Mouse (Mus musculus) midbrain, embryonic 16.5 days (tissue): ENCODE results near the gene Mrpl47. TPM values are rescaled to one million over a fixed set of nuclear protein-coding genes. Genes with fewer than 3 reads are reported as not detected.

Experiments
- ATAC-seq: fragments of 200-750 bp; cut with Nextera tagmentation; 2 replicates; pipeline ENCODE4 v1.8.0; 2017; ENCODE audit warnings: moderate TSS enrichment
- H3K27ac ChIP-seq: fragments of 300-500 bp; sonication (generic); 2 replicates; pipeline ENCODE4 v1.5.1; 2014; ENCODE audit warnings: mild to moderate bottlenecking, low read length, mixed read lengths
- H3K27me3 ChIP-seq: fragments of 300-500 bp; sonication (generic); 2 replicates; pipeline ENCODE4 v1.6.1; 2014; ENCODE audit warnings: low read depth, low read length, mixed read lengths; ENCODE audit not compliant: control insufficient read depth, insufficient read depth
- H3K36me3 ChIP-seq: fragments of 300-500 bp; sonication (generic); 2 replicates; pipeline ENCODE4 v1.6.1; 2014; ENCODE audit warnings: mild to moderate bottlenecking, low read length, moderate library complexity, mixed read lengths; ENCODE audit not compliant: control insufficient read depth, insufficient read depth
- H3K4me1 ChIP-seq: fragments of 300-500 bp; sonication (generic); 2 replicates; pipeline ENCODE4 v1.6.1; 2014; ENCODE audit warnings: mild to moderate bottlenecking, low read length, mixed read lengths; ENCODE audit not compliant: control insufficient read depth, insufficient read depth
- H3K4me2 ChIP-seq: fragments of 300-500 bp; sonication (generic); 2 replicates; pipeline ENCODE4 v1.6.1; 2014; ENCODE audit warnings: mild to moderate bottlenecking, low read length, mixed read lengths
- H3K4me3 ChIP-seq: fragments of 300-500 bp; sonication (generic); 2 replicates; pipeline ENCODE4 v1.5.1; 2014; ENCODE audit warnings: low read depth, mild to moderate bottlenecking, low read length, moderate library complexity, mixed read lengths
- H3K9ac ChIP-seq: fragments of 300-500 bp; sonication (generic); 2 replicates; pipeline ENCODE4 v1.6.1; 2014; ENCODE audit warnings: low read depth, low read length, mixed read lengths
- H3K9me3 ChIP-seq: fragments of 300-500 bp; sonication (generic); replicated peaks from 2 replicates; pipeline ENCODE4 v1.6.1; 2014; ENCODE audit warnings: mild to moderate bottlenecking, low read length, mixed read lengths; ENCODE audit not compliant: control insufficient read depth, poor library complexity, severe bottlenecking
- WGBS: fragments of 180-500 bp; shearing (Covaris S2); extraction: QIAGEN DNeasy Blood & Tissue Kit; methylation state at CpG from one replicate; pipeline ENCODE4 v1.1.7; 2014; 5-methylcytosine and 5-hydroxymethylcytosine counted together
- polyA plus RNA-seq: library from polyadenylated mRNA; unstranded; fragments of >200 nt; fragmentation: Nextera tagmentation; extraction: Ambion mirVana; gene quantifications from 2 replicates; pipeline ENCODE4 v1.2.1, GENCODE M21; 2015

Mrpl47 gene
- polyA plus RNA-seq, 1 experiment from 2014 or later: 23.7 TPM

DNA sequence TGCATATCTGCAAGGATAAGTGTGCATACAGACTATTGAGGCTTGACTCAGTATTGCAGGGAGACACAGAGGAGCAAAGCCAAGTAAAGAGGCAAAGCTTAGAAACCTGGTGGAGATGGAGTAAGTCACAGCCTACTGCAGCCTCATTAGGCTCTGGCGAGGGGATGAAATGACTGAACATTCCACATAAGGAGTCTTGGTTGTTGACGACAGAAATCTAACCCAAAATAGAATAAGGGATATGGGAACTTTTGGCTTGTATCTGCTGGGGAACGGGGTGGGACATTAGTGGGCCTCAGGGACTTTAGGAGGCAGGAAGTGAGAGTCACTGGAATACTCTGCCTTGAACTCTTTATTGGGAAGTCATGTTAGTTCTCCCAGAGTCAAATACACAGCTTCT is 52.8 kb downstream of the Mrpl47 start:
- no peak overlapping the region for H3K4me2 ChIP-seq
- no peaks in the 10 kb centered on the region for H3K27me3 ChIP-seq
- no peak for ATAC-seq
- H3K4me3 ChIP-seq: no peak overlapping the region
- H3K36me3 ChIP-seq: no peaks in the 10 kb centered on the region
- WGBS: 86% methylated on average over 3 of the region's 3 CpGs
- H3K9me3 ChIP-seq: no peaks in the 10 kb centered on the region
- H3K9ac ChIP-seq: no peak overlapping the region
- H3K4me1 ChIP-seq: no peaks in the 10 kb centered on the region
- no peak overlapping the region for H3K27ac ChIP-seq

DNA sequence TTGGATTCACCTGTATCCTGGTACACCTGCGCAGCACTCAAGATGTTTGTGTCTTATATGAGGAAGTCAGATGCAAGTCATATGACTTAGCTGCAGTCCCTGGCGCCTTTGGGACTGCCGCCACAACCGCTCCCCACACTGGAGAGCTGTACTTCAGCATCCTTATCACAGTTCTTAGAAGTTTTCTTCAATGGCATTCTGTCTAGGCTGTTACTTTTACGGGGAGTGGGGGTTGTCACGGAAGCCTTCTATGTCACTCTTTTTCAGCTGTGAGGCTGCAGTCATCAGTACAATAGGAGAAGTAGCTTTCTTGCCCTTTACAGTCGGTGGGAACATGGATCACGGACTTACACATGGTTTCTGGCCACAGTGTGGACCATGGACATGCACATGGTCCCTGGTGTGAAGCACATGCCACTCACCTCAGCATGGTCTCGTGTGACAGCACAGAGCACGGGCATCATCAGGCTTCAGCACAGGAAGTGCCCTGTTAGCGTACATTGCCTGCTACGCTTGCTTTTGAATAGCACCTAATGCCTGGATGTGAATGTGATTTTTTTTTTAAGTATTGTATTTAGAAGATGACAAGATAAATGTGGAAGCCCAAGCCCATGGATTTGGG is 54.4 kb downstream of the Mrpl47 start:
- H3K4me3 ChIP-seq: no peak overlapping the region
- no peaks in the 10 kb centered on the region for H3K9me3 ChIP-seq
- H3K36me3 ChIP-seq: no peaks in the 10 kb centered on the region
- H3K9ac ChIP-seq: no peak overlapping the region
- no peak for ATAC-seq
- no peaks in the 10 kb centered on the region for H3K27me3 ChIP-seq
- H3K27ac ChIP-seq: no peak overlapping the region
- no peaks in the 10 kb centered on the region for H3K4me1 ChIP-seq
- WGBS: 87% methylated on average over 11 of the region's 12 CpGs
- H3K4me2 ChIP-seq: no peak overlapping the region

DNA sequence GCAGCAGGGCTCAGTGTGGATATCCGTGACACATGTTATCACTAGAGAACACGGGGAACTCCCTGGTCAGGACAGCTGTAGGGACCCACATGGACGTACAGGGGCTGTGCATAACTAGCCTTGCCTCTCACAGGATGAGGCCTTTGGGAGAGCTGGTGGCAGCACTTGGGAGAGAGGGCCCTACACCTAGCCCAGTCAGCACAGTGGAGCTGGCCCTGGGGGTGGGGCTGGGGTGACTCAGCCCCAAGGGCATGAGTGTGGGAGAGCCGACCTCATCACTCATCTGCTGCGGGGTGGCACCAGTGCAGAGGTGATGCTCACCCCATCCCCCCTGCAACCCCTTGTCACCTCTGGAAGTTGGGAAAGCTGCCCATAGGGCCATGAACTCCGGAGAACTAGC is 61.0 kb downstream of the Mrpl47 start:
- no peaks in the 10 kb centered on the region for H3K4me1 ChIP-seq
- H3K9me3 ChIP-seq: no peaks in the 10 kb centered on the region
- H3K27ac ChIP-seq: no peak overlapping the region
- ATAC-seq: no peak
- WGBS: 93% methylated on average over 6 of the region's 6 CpGs
- no peaks in the 10 kb centered on the region for H3K36me3 ChIP-seq
- no peak overlapping the region for H3K9ac ChIP-seq
- H3K27me3 ChIP-seq: no peaks in the 10 kb centered on the region
- H3K4me2 ChIP-seq: no peak overlapping the region
- H3K4me3 ChIP-seq: no peak overlapping the region

Other genes starting within 250 kb of the Mrpl47 start
- 0.10 and 0.16 TPM in 2 replicates for gene Kcnmb3, start 245.4 kb downstream of the Mrpl47 start, polyA plus RNA-seq
- gene Zfp639, start 227.3 kb downstream of the Mrpl47 start, polyA plus RNA-seq: 36.6 and 41.7 TPM in 2 replicates
- 41.7 and 43.5 TPM in 2 replicates for gene Mfn1, start 208.1 kb downstream of the Mrpl47 start, polyA plus RNA-seq
- 102 and 105 TPM in 2 replicates for gene Gnb4, start 121.0 kb downstream of the Mrpl47 start, polyA plus RNA-seq
- gene Actl6a, start 31.3 kb downstream of the Mrpl47 start, polyA plus RNA-seq: 51.6 and 66.6 TPM in 2 replicates
- gene Ndufb5, start 615 bp downstream of the Mrpl47 start, polyA plus RNA-seq: 297 and 301 TPM in 2 replicates
- gene Usp13, start 79.9 kb upstream of the Mrpl47 start, polyA plus RNA-seq: 14.9 and 21.0 TPM in 2 replicates